Mouse (Mus musculus) cortical plate, adult 2 months (tissue): ENCODE results near the gene Ckap2.

ENCODE experiments used
- CTCF ChIP-seq: fragments of 200-500 bp; IDR thresholded peaks from 2 replicates; pipeline ENCODE4 v1.5.1; 2011; ENCODE audit warnings: mild to moderate bottlenecking, control low read depth, low read length; ENCODE audit not compliant: insufficient read depth; ENCODE audit errors: extremely low read depth
- POLR2A ChIP-seq: fragments of 200-500 bp; IDR thresholded peaks from 2 replicates; pipeline ENCODE4 v1.6.1; 2011; ENCODE audit warnings: mild to moderate bottlenecking, low read length, control low read depth; ENCODE audit not compliant: insufficient read depth; ENCODE audit errors: extremely low read depth

DNA sequence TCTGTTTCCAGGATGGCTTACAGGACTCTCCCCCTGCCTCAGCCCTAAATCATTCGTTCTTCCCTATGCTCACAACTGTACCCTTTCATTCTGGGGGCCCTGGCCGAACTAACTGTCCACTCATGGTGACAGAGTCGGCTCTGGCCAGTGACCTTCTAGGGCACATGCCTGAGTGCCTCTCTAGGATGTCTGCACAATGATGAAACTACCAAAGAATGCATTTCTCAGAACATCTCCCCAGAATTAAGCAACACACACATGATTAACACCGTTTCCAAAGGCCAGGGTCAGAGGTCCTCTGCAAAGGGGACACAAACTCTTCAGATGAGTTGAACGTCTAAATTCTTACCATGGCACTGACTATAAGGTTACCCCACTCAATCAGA, 50.9 kb downstream of the Ckap2 start:
- TF ChIP-seq CTCF = no peak
- no peak for TF ChIP-seq POLR2A
